ENCODE assay signal across 9 mouse cellular contexts in genomic region chr15:85710179-85710578, GRCm38 (mm10). TPM values are rescaled to one million over a fixed set of nuclear protein-coding genes. Genes with fewer than 3 reads are reported as not detected.
DNase-seq lines count a peak whose midpoint lies in the region; ATAC-seq and TF ChIP-seq lines count a peak whose summit lies in the region.
"Had no signal": no experiment of that assay in that cellular context is flagged by ENCODE, and none has a peak within 500 bp of the region (broad histone marks: within the 10 kb centered on the region; RNA-seq: fewer than 3 reads in every experiment).

No protein-coding gene starts in this region.

- H3K4me1 ChIP-seq in ES-Bruce4 (ENCODE audit: control insufficient read depth, insufficient read depth, low read length), result no peaks in the 10 kb centered on the region
- H3K4me1 ChIP-seq in bone marrow, adult 2 months (ENCODE audit: control insufficient read depth, insufficient read depth, low read length), result no peaks in the 10 kb centered on the region
- H3K4me1 ChIP-seq in embryonic facial prominence, embryonic 15.5 days, result peaks cover 10% of the 10 kb centered on the region
- H3K4me1 ChIP-seq in heart, embryonic 15.5 days (replicated peaks), result peaks cover 13% of the 10 kb centered on the region
- peaks cover 20% of the 10 kb centered on the region for H3K4me1 ChIP-seq in lung, adult 2 months (ENCODE audit: control insufficient read depth, insufficient read depth, low read length)
- H3K4me1 ChIP-seq in neural tube, embryonic 15.5 days, result peaks cover 25% of the 10 kb centered on the region

- H3K27me3 ChIP-seq in ES-Bruce4 (ENCODE audit: control insufficient read depth, insufficient read depth, low read length, poor library complexity, severe bottlenecking), result no peaks in the 10 kb centered on the region
- 0 out of 2 replicates have a peak, but pooled peaks cover 5% of the 10 kb centered on the region for H3K27me3 ChIP-seq in embryonic facial prominence, embryonic 15.5 days
- H3K27me3 ChIP-seq in heart, embryonic 15.5 days, result peaks cover 11% of the 10 kb centered on the region
- H3K27me3 ChIP-seq in neural tube, embryonic 15.5 days (replicated peaks), result no peaks in the 10 kb centered on the region

- 0% methylated on average over 7 of the region's 8 CpGs for WGBS in bone marrow, adult 2 months
- WGBS in embryonic facial prominence, embryonic 15.5 days, result 20% methylated on average over 1 of the region's 8 CpGs
- WGBS in heart, embryonic 15.5 days, result 0% methylated on average over 6 of the region's 8 CpGs
- WGBS in lung, adult 2 months, result 0% methylated on average over 7 of the region's 8 CpGs
- 0% methylated on average over 6 of the region's 8 CpGs for WGBS in neural tube, embryonic 15.5 days

- no peaks in the 10 kb centered on the region for H3K36me3 ChIP-seq in ES-Bruce4 (ENCODE audit: control insufficient read depth, insufficient read depth, low read length, poor library complexity, severe bottlenecking)
- peaks cover 26% of the 10 kb centered on the region for H3K36me3 ChIP-seq in embryonic facial prominence, embryonic 15.5 days
- H3K36me3 ChIP-seq in heart, embryonic 15.5 days, result peaks cover 4% of the 10 kb centered on the region
- H3K36me3 ChIP-seq in neural tube, embryonic 15.5 days, result peaks cover 21% of the 10 kb centered on the region

- no peak overlapping the region for H3K27ac ChIP-seq in ES-Bruce4 (ENCODE audit: insufficient read depth, low read length)
- no peak overlapping the region for H3K27ac ChIP-seq in bone marrow, adult 2 months (ENCODE audit: control insufficient read depth, insufficient read depth, low read depth, low read length, poor library complexity)
- peak overlapping the region; percentile 18; the same call in 1 of the 2 replicates for H3K27ac ChIP-seq in embryonic facial prominence, embryonic 15.5 days (replicated peaks)
- H3K27ac ChIP-seq in heart, embryonic 15.5 days, result no peak overlapping the region
- H3K27ac ChIP-seq in neural tube, embryonic 15.5 days (replicated peaks), result peak overlapping the region; percentile 78
- H3K27ac ChIP-seq: limb, embryonic 12.5 days had no signal

- TF ChIP-seq EP300 in ES-Bruce4 (IDR thresholded peaks at IDR 0.05; ENCODE audit: insufficient read depth, low read depth, low read length), result no peak

- no peak for ATAC-seq in embryonic facial prominence, embryonic 15.5 days (ENCODE audit: insufficient number of reproducible peaks, low FRiP score, low TSS enrichment, low read depth)
- peak; percentile 27 for ATAC-seq in heart, embryonic 15.5 days (replicated peaks; ENCODE audit: insufficient number of reproducible peaks, insufficient read depth, low FRiP score, low read depth)
- peak; percentile 69 for ATAC-seq in neural tube, embryonic 15.5 days (ENCODE audit: low FRiP score)

- no peak overlapping the region for H3K4me2 ChIP-seq in embryonic facial prominence, embryonic 15.5 days (replicated peaks)
- no peak overlapping the region for H3K4me2 ChIP-seq in heart, embryonic 15.5 days
- no peak overlapping the region for H3K4me2 ChIP-seq in neural tube, embryonic 15.5 days
- H3K4me2 ChIP-seq: limb, embryonic 12.5 days had no signal

- TF ChIP-seq POLR2A in ES-Bruce4 (IDR thresholded peaks at IDR 0.05; ENCODE audit: insufficient read depth, low read length), result no peak
- TF ChIP-seq POLR2A in bone marrow, adult 2 months (IDR thresholded peaks at IDR 0.05; ENCODE audit: borderline replicate concordance, control insufficient read depth, low read depth, low read length), result no peak
- TF ChIP-seq POLR2A in lung, adult 2 months (IDR thresholded peaks at IDR 0.05; ENCODE audit: borderline replicate concordance, extremely low read depth, low read depth, low read length), result no peak

- DNase-seq in kidney, postnatal 10 days, result peak; percentile 91
- peak; percentile 82 for DNase-seq in lung, adult 2 months
- peak; percentile 50 to 62 for DNase-seq in thymus, adult 18-20 months

- H3K9me3 ChIP-seq in ES-Bruce4 (replicated peaks; ENCODE audit: control insufficient read depth, insufficient read depth, low read length, poor library complexity, severe bottlenecking), result no peaks in the 10 kb centered on the region
- no peaks in the 10 kb centered on the region for H3K9me3 ChIP-seq in embryonic facial prominence, embryonic 15.5 days (replicated peaks)
- no peaks in the 10 kb centered on the region for H3K9me3 ChIP-seq in heart, embryonic 15.5 days (replicated peaks)
- H3K9me3 ChIP-seq in neural tube, embryonic 15.5 days (replicated peaks), result no peaks in the 10 kb centered on the region
- H3K9me3 ChIP-seq: limb, embryonic 12.5 days had no signal

- peak; percentile 92 for TF ChIP-seq CTCF in ES-Bruce4 (IDR thresholded peaks at IDR 0.05; ENCODE audit: low read depth, low read length)
- TF ChIP-seq CTCF in bone marrow, adult 2 months (IDR thresholded peaks at IDR 0.05; ENCODE audit: control insufficient read depth, insufficient read depth, low read length), result peak; percentile 99
- peak; percentile 97 for TF ChIP-seq CTCF in lung, adult 2 months (IDR thresholded peaks at IDR 0.05; ENCODE audit: insufficient read depth, low read length)

- H3K4me3 ChIP-seq in ES-Bruce4 (ENCODE audit: low read depth, low read length), result no peak overlapping the region
- H3K4me3 ChIP-seq in bone marrow, adult 2 months (replicated peaks; ENCODE audit: control insufficient read depth, low read depth, low read length), result no peak overlapping the region
- H3K4me3 ChIP-seq in embryonic facial prominence, embryonic 15.5 days (replicated peaks), result no peak overlapping the region
- no peak overlapping the region for H3K4me3 ChIP-seq in heart, embryonic 15.5 days
- H3K4me3 ChIP-seq in lung, adult 2 months (replicated peaks; ENCODE audit: extremely low read depth, low read depth, low read length), result no peak overlapping the region
- no peak overlapping the region for H3K4me3 ChIP-seq in neural tube, embryonic 15.5 days (replicated peaks)
- H3K4me3 ChIP-seq: limb, embryonic 12.5 days had no signal

- no peak overlapping the region for H3K9ac ChIP-seq in ES-Bruce4 (ENCODE audit: low read depth, poor library complexity, severe bottlenecking)
- H3K9ac ChIP-seq in embryonic facial prominence, embryonic 15.5 days, result no peak overlapping the region
- H3K9ac ChIP-seq in heart, embryonic 15.5 days, result no peak overlapping the region
- no peak overlapping the region for H3K9ac ChIP-seq in neural tube, embryonic 15.5 days (replicated peaks)
- H3K9ac ChIP-seq: limb, embryonic 12.5 days had no signal

RNA-seq across cellular contexts. Expression of gene Ppara, which starts 24.6 kb away (rescaled TPM):
- 0.28 and 0.43 TPM in 2 replicates for polyA plus RNA-seq in ES-Bruce4 (2011; ENCODE audit: insufficient read depth, insufficient read length, low read depth, missing spikeins)
- polyA plus RNA-seq in bone marrow, adult 2 months (2011; ENCODE audit: insufficient read depth, insufficient read length, low replicate concordance, missing spikeins), result 1.1 TPM in 1 of 2 replicates, not detected in the other
- 3.6 and 5.0 TPM in 2 replicates for polyA plus RNA-seq in embryonic facial prominence, embryonic 15.5 days (2015; fragmentation: Nextera tagmentation; extraction: Ambion mirVana)
- 15.1 and 20.5 TPM in 2 replicates for polyA plus RNA-seq in heart, embryonic 15.5 days (2015; fragmentation: Nextera tagmentation; extraction: Ambion mirVana)
- polyA plus RNA-seq in lung, adult 2 months (2012; rRNA removed), result 2.2 and 2.3 TPM in 2 replicates
- 1.5 and 2.0 TPM in 2 replicates for polyA plus RNA-seq in neural tube, embryonic 15.5 days (2015; fragmentation: Nextera tagmentation; extraction: Ambion mirVana)

Comparison
In these comparisons a context has a peak if more than half of its experiments do, and no peak if none do; other contexts are left out.
1. H3K27ac ChIP-seq: peak in embryonic facial prominence, embryonic 15.5 days (single experiment) and neural tube, embryonic 15.5 days (single experiment); none in ES-Bruce4 (single experiment), bone marrow, adult 2 months (single experiment) and heart, embryonic 15.5 days (single experiment).
2. Peak in every context shown above with its lines, with median percentiles within 50 percentile points of each other: CTCF ChIP-seq and DNase-seq.